Mouse (Mus musculus) neural tube, embryonic 15.5 days (tissue): Measurements from ENCODE around the gene Sema5b. TPM values are rescaled to one million over a fixed set of nuclear protein-coding genes. Genes with fewer than 3 reads are reported as not detected.

Source experiments
- ATAC-seq: fragments of 200-750 bp; cut with Nextera tagmentation; 2 replicates; pipeline ENCODE4 v1.8.0; 2017; ENCODE audit warnings: mild to moderate bottlenecking, moderate TSS enrichment, moderate library complexity; ENCODE audit not compliant: low FRiP score
- H3K27ac ChIP-seq: fragments of 300-500 bp; sonication (generic); replicated peaks from 2 replicates; pipeline ENCODE4 v1.5.1; 2015; ENCODE audit warnings: mild to moderate bottlenecking, inconsistent platforms
- H3K27me3 ChIP-seq: fragments of 300-500 bp; sonication (generic); replicated peaks from 2 replicates; pipeline ENCODE4 v1.6.1; 2015; ENCODE audit warnings: inconsistent platforms
- H3K36me3 ChIP-seq: fragments of 300-500 bp; sonication (generic); 2 replicates; pipeline ENCODE4 v1.6.1; 2015; ENCODE audit warnings: inconsistent platforms
- H3K4me1 ChIP-seq: fragments of 300-500 bp; sonication (generic); 2 replicates; pipeline ENCODE4 v1.6.1; 2015; ENCODE audit warnings: inconsistent platforms
- H3K4me2 ChIP-seq: fragments of 300-500 bp; sonication (generic); 2 replicates; pipeline ENCODE4 v1.6.1; 2015; ENCODE audit warnings: inconsistent platforms, mild to moderate bottlenecking, moderate library complexity
- H3K4me3 ChIP-seq: fragments of 300-500 bp; sonication (generic); replicated peaks from 2 replicates; pipeline ENCODE4 v1.5.1; 2015; ENCODE audit warnings: mild to moderate bottlenecking, inconsistent platforms
- H3K9ac ChIP-seq: fragments of 300-500 bp; sonication (generic); replicated peaks from 2 replicates; pipeline ENCODE4 v1.6.1; 2015; ENCODE audit warnings: mild to moderate bottlenecking, inconsistent platforms
- H3K9me3 ChIP-seq: fragments of 300-500 bp; sonication (generic); replicated peaks from 2 replicates; pipeline ENCODE4 v1.6.1; 2016; ENCODE audit warnings: inconsistent platforms
- WGBS: fragments of 180-500 bp; shearing (Covaris S2); methylation state at CpG from one replicate; pipeline ENCODE4 v1.1.7; 2015; ENCODE audit warnings: mixed read lengths; 5-methylcytosine and 5-hydroxymethylcytosine counted together
- polyA plus RNA-seq: library from polyadenylated mRNA; unstranded; fragments of >200 nt; fragmentation: Nextera tagmentation; extraction: Ambion mirVana; gene quantifications from 2 replicates; pipeline ENCODE4 v1.2.1, GENCODE M21; 2015

The Sema5b gene
- polyA plus RNA-seq, 1 experiment from 2014 or later = 17.2 TPM

- Histone ChIP-seq H3K9me3 (no peaks in the 10 kb centered on the region), H3K27me3 (peaks cover 4% of the 10 kb centered on the region; the same call in 1 of the 2 replicates), H3K36me3 (no peaks in the 10 kb centered on the region), H3K4me2 (no peak overlapping the region), H3K9ac (no peak overlapping the region), H3K4me1 (no peaks in the 10 kb centered on the region), H3K4me3 (no peak overlapping the region), H3K27ac (no peak overlapping the region)
- 83% methylated on average over 5 of the region's 5 CpGs for WGBS
- ATAC-seq = no peak
Observed at GRCm38 (mm10) chr16:35653951-35654350, 113.0 kb downstream of the Sema5b start.

- Histone ChIP-seq H3K36me3 (peaks cover 8% of the 10 kb centered on the region; the same call in 1 of the 2 replicates), H3K9ac (no peak overlapping the region), H3K4me3 (peak overlapping the region; percentile 30), H3K27me3 (peaks cover 21% of the 10 kb centered on the region; the same call in 1 of the 2 replicates), H3K4me2 (peak overlapping the region; percentile 54), H3K4me1 (peaks cover 9% of the 10 kb centered on the region), H3K9me3 (no peaks in the 10 kb centered on the region), H3K27ac (no peak overlapping the region)
- WGBS = 22% methylated on average over 36 of the region's 36 CpGs
- ATAC-seq = no peak
Observed at GRCm38 (mm10) chr16:35660222-35660621, 119.3 kb downstream of the Sema5b start.

- H3K27me3 ChIP-seq = peaks cover 17% of the 10 kb centered on the region; the same call in 1 of the 2 replicates
- peaks cover 8% of the 10 kb centered on the region; the same call in 1 of the 2 replicates for H3K36me3 ChIP-seq
- H3K9me3 ChIP-seq = no peaks in the 10 kb centered on the region
- no peak overlapping the region for H3K9ac ChIP-seq
- WGBS = 93% methylated on average over 9 of the region's 9 CpGs
- no peak for ATAC-seq
- H3K4me3 ChIP-seq = no peak overlapping the region
- H3K4me1 ChIP-seq = peaks cover 9% of the 10 kb centered on the region
- no peak overlapping the region for H3K4me2 ChIP-seq
- no peak overlapping the region for H3K27ac ChIP-seq
Observed at GRCm38 (mm10) chr16:35663831-35664414, 123.0 kb downstream of the Sema5b start.

GRCm38 (mm10) chr16:35664847-35665246 lies 123.9 kb downstream of the Sema5b start:
- H3K4me3 ChIP-seq = no peak overlapping the region
- H3K9ac ChIP-seq = no peak overlapping the region
- ATAC-seq = no peak
- WGBS = 86% methylated on average over 4 of the region's 4 CpGs
- H3K27me3 ChIP-seq = peaks cover 10% of the 10 kb centered on the region; the same call in 1 of the 2 replicates
- peaks cover 7% of the 10 kb centered on the region for H3K4me1 ChIP-seq
- H3K27ac ChIP-seq = no peak overlapping the region
- no peaks in the 10 kb centered on the region for H3K9me3 ChIP-seq
- peaks cover 8% of the 10 kb centered on the region; the same call in 1 of the 2 replicates for H3K36me3 ChIP-seq
- H3K4me2 ChIP-seq = no peak overlapping the region

GRCm38 (mm10) chr16:35677511-35678113 lies 136.7 kb downstream of the Sema5b start:
- H3K27me3 ChIP-seq = no peaks in the 10 kb centered on the region
- H3K36me3 ChIP-seq = no peaks in the 10 kb centered on the region
- H3K4me1 ChIP-seq = peaks cover 10% of the 10 kb centered on the region
- no peak overlapping the region for H3K4me2 ChIP-seq
- ATAC-seq = no peak
- no peak overlapping the region for H3K4me3 ChIP-seq
- no peak overlapping the region for H3K9ac ChIP-seq
- H3K27ac ChIP-seq = no peak overlapping the region
- 81% methylated on average over 8 of the region's 8 CpGs for WGBS
- no peaks in the 10 kb centered on the region for H3K9me3 ChIP-seq

- no peak for ATAC-seq
- H3K4me2 ChIP-seq = no peak overlapping the region
Observed at GRCm38 (mm10) chr16:35678476-35678875, 137.5 kb downstream of the Sema5b start.

GRCm38 (mm10) chr16:35681327-35682108 lies 140.6 kb downstream of the Sema5b start:
- no peak overlapping the region for H3K27ac ChIP-seq
- no peaks in the 10 kb centered on the region for H3K36me3 ChIP-seq
- 55% methylated on average over 17 of the region's 17 CpGs for WGBS
- no peak overlapping the region for H3K9ac ChIP-seq
- H3K27me3 ChIP-seq = no peaks in the 10 kb centered on the region
- H3K4me1 ChIP-seq = peaks cover 10% of the 10 kb centered on the region
- H3K9me3 ChIP-seq = no peaks in the 10 kb centered on the region
- no peak overlapping the region for H3K4me2 ChIP-seq
- no peak overlapping the region for H3K4me3 ChIP-seq
- peak; percentile 29; the same call in 1 of the 2 replicates for ATAC-seq

More at GRCm38 (mm10) chr16:35678476-35678875, 137.5 kb downstream of the Sema5b start:
- Histone ChIP-seq H3K27ac (no peak overlapping the region), H3K9me3 (no peaks in the 10 kb centered on the region), H3K4me3 (no peak overlapping the region), H3K9ac (no peak overlapping the region), H3K36me3 (no peaks in the 10 kb centered on the region), H3K4me1 (peaks cover 10% of the 10 kb centered on the region), H3K27me3 (no peaks in the 10 kb centered on the region)
- 34% methylated on average over 3 of the region's 3 CpGs for WGBS

GRCm38 (mm10) chr16:35685027-35685426 lies 144.1 kb downstream of the Sema5b start:
- Histone ChIP-seq H3K9ac (no peak overlapping the region), H3K27ac (no peak overlapping the region), H3K4me2 (no peak overlapping the region), H3K4me1 (peaks cover 10% of the 10 kb centered on the region), H3K9me3 (no peaks in the 10 kb centered on the region), H3K27me3 (no peaks in the 10 kb centered on the region), H3K36me3 (no peaks in the 10 kb centered on the region), H3K4me3 (no peak overlapping the region)
- WGBS = 83% methylated on average over 13 of the region's 13 CpGs
- no peak for ATAC-seq

- peaks cover 4% of the 10 kb centered on the region for H3K4me1 ChIP-seq
- no peak overlapping the region for H3K9ac ChIP-seq
- no peak overlapping the region for H3K4me3 ChIP-seq
- no peak for ATAC-seq
- no peaks in the 10 kb centered on the region for H3K27me3 ChIP-seq
- H3K27ac ChIP-seq = no peak overlapping the region
- H3K36me3 ChIP-seq = no peaks in the 10 kb centered on the region
- H3K4me2 ChIP-seq = no peak overlapping the region
- no peaks in the 10 kb centered on the region for H3K9me3 ChIP-seq
- WGBS = 54% methylated on average over 7 of the region's 7 CpGs
Observed at GRCm38 (mm10) chr16:35686491-35686890, 145.5 kb downstream of the Sema5b start.

GRCm38 (mm10) chr16:35691606-35692005 lies 150.7 kb downstream of the Sema5b start:
- WGBS = 84% methylated on average over 7 of the region's 7 CpGs
- Histone ChIP-seq H3K27me3 (no peaks in the 10 kb centered on the region), H3K4me2 (no peak overlapping the region), H3K27ac (no peak overlapping the region), H3K9me3 (no peaks in the 10 kb centered on the region), H3K4me1 (no peaks in the 10 kb centered on the region), H3K4me3 (no peak overlapping the region), H3K36me3 (peaks cover 16% of the 10 kb centered on the region), H3K9ac (no peak overlapping the region)
- no peak for ATAC-seq

GRCm38 (mm10) chr16:35694250-35694846 lies 153.4 kb downstream of the Sema5b start:
- Histone ChIP-seq H3K36me3 (peaks cover 25% of the 10 kb centered on the region), H3K4me3 (no peak overlapping the region), H3K4me2 (no peak overlapping the region), H3K9ac (no peak overlapping the region), H3K27ac (no peak overlapping the region), H3K4me1 (no peaks in the 10 kb centered on the region), H3K9me3 (no peaks in the 10 kb centered on the region), H3K27me3 (no peaks in the 10 kb centered on the region)
- WGBS = 73% methylated on average over 13 of the region's 13 CpGs
- no peak for ATAC-seq
